Mouse (Mus musculus): Measurements from ENCODE around the gene Ppm1g.

- no peak for TF ChIP-seq POLR2A (IDR thresholded peaks at IDR 0.05; ENCODE audit: insufficient read depth, low read depth, low read length)
- no peak for TF ChIP-seq EP300 (IDR thresholded peaks at IDR 0.05; ENCODE audit: insufficient read depth, low read depth, low read length)
- TF ChIP-seq CTCF (IDR thresholded peaks at IDR 0.05), result no peak
Observed at GRCm38 (mm10) chr5:31201042-31201741, 19.3 kb downstream of the Ppm1g start.

All from heart, adult 2 months (tissue).